Mouse (Mus musculus): ENCODE results near the gene Nkx2-5.

DNA sequence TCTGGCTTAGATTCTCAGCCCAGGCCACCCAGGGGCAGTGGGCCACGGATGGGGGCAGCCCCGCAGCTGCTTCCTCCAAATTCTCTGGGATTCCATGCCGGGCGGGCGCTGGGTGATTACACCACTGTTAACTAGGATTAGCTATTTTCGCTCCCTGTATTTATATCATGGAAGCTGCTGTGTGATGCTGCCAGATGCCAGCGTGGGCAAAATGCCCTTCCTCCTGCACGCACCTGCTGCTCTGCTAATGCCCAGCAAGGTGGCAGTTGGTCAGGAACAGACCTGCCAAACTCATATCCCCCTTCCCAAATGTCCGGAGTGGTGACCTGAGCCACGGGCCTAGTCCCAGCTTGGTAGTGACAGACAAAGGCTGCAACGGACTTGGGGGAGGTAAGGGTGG is 29.7 kb upstream of the Nkx2-5 start:
- TF ChIP-seq CTCF (IDR thresholded peaks at IDR 0.05; ENCODE audit: borderline replicate concordance, insufficient read depth, low read depth, low read length) (no peak), POLR2A (IDR thresholded peaks at IDR 0.05; ENCODE audit: borderline replicate concordance, insufficient read depth, low read length) (no peak)

Measured in cerebellum, adult 2 months (tissue).